Mouse (Mus musculus) cerebellum, adult 18-20 months (tissue): ENCODE results near the gene Mup18.
"Not testable (repeated sequence)": the region's sequence is repeated elsewhere in the genome, so short reads cannot be mapped to it uniquely, and the experiment has no call there.

Experiments used
- DNase-seq, 2 experiments: peaks; one replicate each; pipeline ENCODE4 v3.0.0; 2021

Mup18 gene

DNA sequence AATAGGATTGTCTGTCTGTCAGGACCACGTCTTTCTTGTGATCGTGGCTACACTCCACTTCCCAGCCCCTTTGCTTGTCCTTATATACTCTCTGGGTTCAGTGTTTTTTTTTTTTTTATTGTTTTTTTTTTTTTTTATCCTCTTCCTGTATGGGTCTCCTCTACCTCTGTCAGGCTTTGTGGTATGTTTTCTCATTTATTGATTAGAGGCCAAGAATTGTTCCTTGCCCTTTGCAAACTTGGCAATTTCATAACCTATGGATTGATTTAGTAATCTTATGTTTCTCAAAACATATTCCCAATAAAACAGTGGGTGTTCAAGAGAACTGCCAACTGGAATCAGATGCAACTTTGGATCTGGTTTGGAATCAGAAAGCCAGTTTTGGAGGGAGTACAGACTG, at the start of gene Mup18:
Mup18 (minus strand) TSS at position 101 of the 400 bp plus-strand sequence.
- not testable (repeated sequence) for DNase-seq

DNA sequence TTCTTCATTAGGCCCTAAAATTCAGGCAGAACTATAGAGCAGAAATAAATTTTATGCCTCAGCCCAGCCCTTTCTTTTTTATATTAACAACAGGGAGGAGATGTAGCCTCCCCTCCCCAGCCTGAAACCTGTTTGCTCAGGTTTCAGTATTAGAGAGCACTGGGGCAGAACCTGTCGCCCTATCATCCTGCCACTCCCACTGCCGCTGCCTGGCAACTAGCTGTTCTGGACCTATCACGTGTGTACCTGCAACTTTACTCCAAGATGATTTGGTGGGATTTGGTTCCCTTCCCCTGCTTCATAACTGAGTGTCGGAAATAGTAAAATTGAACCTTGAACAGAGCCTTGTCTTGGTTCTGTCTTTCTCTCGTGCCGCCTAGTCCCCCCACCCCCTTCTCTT, 40.4 kb upstream of the Mup18 start:
- not testable (repeated sequence) for DNase-seq
